Mouse (Mus musculus) kidney, embryonic 15.5 days (tissue): Measurements from ENCODE around the gene Chrna1. TPM values are rescaled to one million over a fixed set of nuclear protein-coding genes. Genes with fewer than 3 reads are reported as not detected.
"Not testable (repeated sequence)": the region's sequence is repeated elsewhere in the genome, so short reads cannot be mapped to it uniquely, and the experiment has no call there.

ENCODE experiments used
- ATAC-seq: fragments of 200-750 bp; cut with Nextera tagmentation; replicated peaks from 2 replicates; pipeline ENCODE4 v1.8.0; 2017; ENCODE audit warnings: moderate TSS enrichment; ENCODE audit not compliant: low FRiP score
- H3K27ac ChIP-seq: fragments of 300-500 bp; sonication (generic); 2 replicates; pipeline ENCODE4 v1.5.1; 2015; ENCODE audit warnings: mild to moderate bottlenecking, inconsistent platforms
- H3K27me3 ChIP-seq: fragments of 300-500 bp; sonication (generic); 2 replicates; pipeline ENCODE4 v1.6.1; 2015; ENCODE audit warnings: inconsistent platforms
- H3K36me3 ChIP-seq: fragments of 300-500 bp; sonication (generic); 2 replicates; pipeline ENCODE4 v1.6.1; 2015; ENCODE audit warnings: inconsistent platforms
- H3K4me1 ChIP-seq: fragments of 300-500 bp; sonication (generic); 2 replicates; pipeline ENCODE4 v1.6.1; 2015; ENCODE audit warnings: inconsistent platforms
- H3K4me2 ChIP-seq: fragments of 300-500 bp; sonication (generic); 2 replicates; pipeline ENCODE4 v1.6.1; 2015; ENCODE audit warnings: moderate library complexity, mild to moderate bottlenecking, inconsistent platforms
- H3K4me3 ChIP-seq: fragments of 300-500 bp; sonication (generic); replicated peaks from 2 replicates; pipeline ENCODE4 v1.5.1; 2015; ENCODE audit warnings: mild to moderate bottlenecking, inconsistent platforms
- H3K9ac ChIP-seq: fragments of 300-500 bp; sonication (generic); 2 replicates; pipeline ENCODE4 v1.6.1; 2015; ENCODE audit warnings: mild to moderate bottlenecking, inconsistent platforms
- H3K9me3 ChIP-seq: fragments of 300-500 bp; sonication (generic); replicated peaks from 2 replicates; pipeline ENCODE4 v1.6.1; 2016; ENCODE audit warnings: inconsistent platforms
- WGBS: fragments of 180-500 bp; shearing (Covaris S2); methylation state at CpG from one replicate; pipeline ENCODE4 v1.1.7; 2015; ENCODE audit warnings: mixed read lengths; 5-methylcytosine and 5-hydroxymethylcytosine counted together
- polyA plus RNA-seq: library from polyadenylated mRNA; unstranded; fragments of >200 nt; fragmentation: Nextera tagmentation; extraction: Ambion mirVana; gene quantifications from 2 replicates; pipeline ENCODE4 v1.2.1, GENCODE M21; 2015

The Chrna1 gene
- polyA plus RNA-seq, 1 experiment from 2014 or later = 1.3 TPM

DNA sequence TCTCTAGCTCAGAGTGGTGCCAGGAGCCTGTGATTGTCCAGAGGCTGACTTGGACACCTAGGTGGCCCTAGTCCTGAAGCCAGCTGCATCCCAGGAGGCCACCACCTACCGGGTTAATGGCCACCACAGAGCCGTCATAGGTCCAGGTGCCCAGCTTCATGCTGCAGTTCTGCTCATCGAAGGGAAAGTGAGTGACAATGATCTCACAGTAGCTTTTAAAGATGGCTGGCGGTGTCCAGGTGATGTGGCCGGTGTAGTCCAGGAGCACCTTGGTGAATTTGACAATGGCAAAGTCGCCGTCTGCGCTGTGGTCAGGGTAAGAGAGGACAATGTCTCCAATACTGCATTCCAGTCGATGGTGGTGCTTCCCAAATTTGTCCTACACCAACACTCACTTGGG, 8.8 kb downstream of the Chrna1 start:
- Histone ChIP-seq H3K4me1 (no peaks in the 10 kb centered on the region), H3K4me2 (no peak overlapping the region), H3K27me3 (0 out of 2 replicates have a peak, but pooled peaks cover 6% of the 10 kb centered on the region), H3K27ac (no peak overlapping the region), H3K36me3 (no peaks in the 10 kb centered on the region), H3K4me3 (no peak overlapping the region), H3K9ac (no peak overlapping the region), H3K9me3 (no peaks in the 10 kb centered on the region)
- WGBS = 93% methylated on average over 9 of the region's 9 CpGs
- no peak for ATAC-seq

DNA sequence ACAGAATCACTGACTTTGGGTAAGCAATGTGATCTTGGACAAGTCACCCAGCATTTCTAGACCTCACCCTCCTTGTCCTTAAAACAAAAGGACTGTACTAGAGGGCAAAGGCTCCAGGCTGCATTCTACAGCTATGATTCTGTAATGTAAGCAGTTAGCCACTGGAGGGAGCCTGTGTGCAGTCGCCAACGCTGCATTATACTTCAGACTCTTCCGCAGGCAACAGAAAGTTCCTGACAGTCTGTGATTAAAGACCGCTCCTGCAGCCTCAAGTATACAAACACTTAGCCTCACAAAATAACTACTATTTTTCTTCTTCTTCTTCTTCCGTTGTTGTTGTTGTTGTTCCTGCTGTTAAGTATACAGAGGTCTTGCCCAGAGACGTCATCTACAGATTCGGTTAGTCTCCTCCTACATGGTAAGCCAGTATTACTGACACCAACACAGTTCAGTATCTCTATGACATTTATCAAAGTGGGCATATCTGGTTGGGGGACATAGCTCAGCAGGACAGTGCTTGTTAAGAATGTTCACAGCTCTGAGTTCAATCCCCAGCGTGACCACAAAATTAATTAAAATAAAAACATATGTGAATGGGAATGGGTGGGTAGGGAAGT, 13.0 kb downstream of the Chrna1 start:
- Histone ChIP-seq H3K27me3 (0 out of 2 replicates have a peak, but pooled peaks cover 6% of the 10 kb centered on the region), H3K9ac (no peak overlapping the region), H3K4me2 (peak overlapping the region; percentile 41), H3K4me1 (peaks cover 5% of the 10 kb centered on the region), H3K9me3 (no peaks in the 10 kb centered on the region), H3K36me3 (no peaks in the 10 kb centered on the region), H3K4me3 (peak overlapping the region; percentile 16; the same call in 1 of the 2 replicates), H3K27ac (no peak overlapping the region)
- WGBS = 22% methylated on average over 8 of the region's 8 CpGs
- peak; percentile 34; the same call in 1 of the 2 replicates for ATAC-seq

DNA sequence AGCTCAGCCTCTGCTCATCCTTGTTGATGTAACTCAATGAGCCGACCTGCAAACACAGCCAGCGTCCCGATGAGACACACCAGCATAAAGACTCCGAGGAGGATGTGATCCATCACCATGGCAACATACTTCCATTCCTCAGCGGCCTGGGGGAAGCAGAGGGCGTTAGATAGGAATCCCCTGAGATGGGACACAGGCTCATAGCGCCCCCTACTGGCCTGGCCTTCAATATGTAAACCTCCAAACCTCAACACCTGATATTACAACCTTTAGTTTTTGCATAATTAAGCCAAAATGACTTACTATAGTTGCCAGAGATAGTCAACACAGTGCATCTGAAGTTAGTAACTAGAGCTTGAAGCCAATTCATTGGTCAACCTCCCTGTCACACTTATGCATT, 14.0 kb downstream of the Chrna1 start:
- no peak overlapping the region for H3K4me2 ChIP-seq
- peaks cover 15% of the 10 kb centered on the region for H3K4me1 ChIP-seq
- H3K27ac ChIP-seq = no peak overlapping the region
- 12% methylated on average over 7 of the region's 7 CpGs for WGBS
- ATAC-seq = no peak
- no peak overlapping the region for H3K4me3 ChIP-seq
- H3K36me3 ChIP-seq = no peaks in the 10 kb centered on the region
- H3K9ac ChIP-seq = no peak overlapping the region
- no peaks in the 10 kb centered on the region for H3K9me3 ChIP-seq
- 0 out of 2 replicates have a peak, but pooled peaks cover 6% of the 10 kb centered on the region for H3K27me3 ChIP-seq

DNA sequence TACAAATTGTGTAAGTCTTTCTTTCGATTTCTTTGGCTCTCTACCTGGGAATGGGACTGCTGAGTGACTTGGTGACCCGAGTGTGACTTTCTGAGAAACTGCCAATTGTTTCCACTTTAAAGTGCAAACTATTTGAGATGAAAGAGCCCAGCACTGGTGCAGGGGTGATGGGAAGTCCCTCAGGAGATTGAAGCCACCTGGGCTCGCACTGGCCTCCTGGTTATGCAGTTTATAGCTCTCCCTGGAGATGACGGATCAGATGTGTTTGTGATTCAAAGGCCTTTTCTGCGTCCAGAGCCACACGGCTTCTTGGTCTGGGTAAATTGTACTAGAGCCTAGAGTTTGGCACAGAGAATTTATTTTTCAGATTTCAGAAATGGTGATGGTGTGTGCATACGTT, 16.4 kb downstream of the Chrna1 start:
- peaks cover 21% of the 10 kb centered on the region for H3K4me1 ChIP-seq
- no peak overlapping the region for H3K4me3 ChIP-seq
- no peak for ATAC-seq
- 0 out of 2 replicates have a peak, but pooled peaks cover 6% of the 10 kb centered on the region for H3K27me3 ChIP-seq
- H3K36me3 ChIP-seq = no peaks in the 10 kb centered on the region
- H3K9me3 ChIP-seq = no peaks in the 10 kb centered on the region
- H3K27ac ChIP-seq = no peak overlapping the region
- no peak overlapping the region for H3K4me2 ChIP-seq
- no peak overlapping the region for H3K9ac ChIP-seq
- WGBS = 35% methylated on average over 7 of the region's 7 CpGs

DNA sequence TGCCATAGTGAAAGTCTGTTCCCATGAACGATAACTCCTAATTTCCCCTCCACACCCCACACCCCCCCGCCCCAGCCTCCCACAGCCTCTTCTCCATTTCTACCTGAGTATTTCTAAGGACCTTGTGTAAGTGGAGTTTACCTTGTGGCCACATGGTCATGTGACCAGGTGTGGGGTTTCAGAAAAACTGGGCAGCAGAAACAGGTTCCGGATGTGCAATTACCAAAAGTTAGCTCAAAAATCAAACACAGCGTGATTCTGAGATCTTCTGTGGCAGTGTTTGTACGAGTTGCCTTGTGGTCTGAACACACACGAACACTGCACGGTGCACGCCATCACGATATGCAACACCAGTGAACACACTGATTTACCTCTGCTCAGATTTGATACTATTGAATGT, 17.5 kb downstream of the Chrna1 start:
- no peaks in the 10 kb centered on the region for H3K9me3 ChIP-seq
- H3K4me1 ChIP-seq = peaks cover 21% of the 10 kb centered on the region
- H3K27ac ChIP-seq = no peak overlapping the region
- no peak overlapping the region for H3K4me2 ChIP-seq
- H3K9ac ChIP-seq = no peak overlapping the region
- no peak for ATAC-seq
- no peaks in the 10 kb centered on the region for H3K27me3 ChIP-seq
- H3K4me3 ChIP-seq = no peak overlapping the region
- WGBS = 74% methylated on average over 9 of the region's 9 CpGs
- no peaks in the 10 kb centered on the region for H3K36me3 ChIP-seq

DNA sequence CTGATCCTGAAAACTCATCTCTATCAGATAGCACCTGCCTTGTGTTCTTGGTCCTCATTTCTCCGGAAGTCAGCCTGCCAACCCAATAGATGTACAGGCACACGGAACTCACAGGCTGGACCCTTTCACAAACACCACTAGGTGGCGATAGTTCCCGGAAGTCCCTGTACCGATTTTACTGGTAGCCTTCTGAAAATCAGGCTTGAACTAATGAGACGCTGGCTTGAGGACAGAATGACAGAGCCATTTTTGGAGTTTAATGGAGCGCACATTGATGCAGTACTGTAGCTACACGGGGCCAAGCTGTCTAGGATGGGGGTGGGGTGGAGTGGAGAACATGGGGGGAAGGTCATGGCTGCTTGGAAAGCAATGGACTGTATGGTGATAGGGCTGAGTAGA, 18.5 kb downstream of the Chrna1 start:
- Histone ChIP-seq H3K27ac (no peak overlapping the region), H3K9me3 (no peaks in the 10 kb centered on the region), H3K36me3 (no peaks in the 10 kb centered on the region), H3K4me3 (peak overlapping the region; percentile 45), H3K9ac (no peak overlapping the region), H3K4me1 (peaks cover 21% of the 10 kb centered on the region), H3K4me2 (peak overlapping the region; percentile 77), H3K27me3 (no peaks in the 10 kb centered on the region)
- WGBS = 8% methylated on average over 8 of the region's 8 CpGs
- peak; percentile 60; the same call in 1 of the 2 replicates for ATAC-seq

DNA sequence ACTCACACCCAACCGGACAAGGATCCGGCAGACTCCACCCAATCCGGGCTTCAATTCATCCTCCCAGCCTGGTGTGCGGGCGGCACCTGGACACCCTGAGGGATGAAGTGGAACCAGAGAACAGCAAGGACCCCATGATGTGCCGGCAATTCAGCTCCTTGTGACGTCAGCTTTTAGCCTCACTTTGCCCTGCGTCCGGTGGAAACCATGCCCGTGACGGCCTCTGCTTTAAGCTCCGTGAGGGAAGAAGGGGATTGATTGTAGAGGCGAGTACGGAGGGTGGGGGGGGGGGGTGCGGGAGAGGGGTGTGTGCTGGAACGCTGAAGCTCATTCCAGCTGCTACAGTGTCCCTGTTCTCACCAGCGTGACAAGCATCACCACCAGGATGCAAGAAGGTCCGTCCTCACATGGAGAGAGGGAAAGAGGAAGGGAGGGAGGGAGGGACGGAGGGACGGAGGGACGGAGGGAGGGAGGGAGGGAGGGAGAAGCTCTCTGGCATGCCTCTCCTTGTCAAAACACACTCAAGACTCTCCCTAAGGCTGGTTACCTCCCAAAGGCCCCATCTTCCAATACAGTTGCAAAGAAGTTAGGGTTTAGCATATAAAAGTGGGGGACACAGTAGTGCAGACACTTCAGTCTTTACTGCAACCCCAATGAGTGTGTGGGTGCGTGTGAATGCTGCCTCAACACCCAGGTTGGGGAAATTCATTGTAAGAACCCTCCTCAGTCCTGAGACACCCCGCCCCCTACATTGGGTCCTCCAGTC, 19.1 kb downstream of the Chrna1 start:
- WGBS = 2% methylated on average over 23 of the region's 23 CpGs
- Histone ChIP-seq H3K4me3 (peak overlapping the region; percentile 45), H3K4me1 (peaks cover 21% of the 10 kb centered on the region), H3K36me3 (no peaks in the 10 kb centered on the region), H3K9ac (0 out of 2 replicates have a peak overlapping the region, but pooled peaks have one; percentile 7), H3K27ac (no peak overlapping the region), H3K27me3 (no peaks in the 10 kb centered on the region), H3K9me3 (no peaks in the 10 kb centered on the region), H3K4me2 (peak overlapping the region; percentile 77)
- ATAC-seq = peak; percentile 50

DNA sequence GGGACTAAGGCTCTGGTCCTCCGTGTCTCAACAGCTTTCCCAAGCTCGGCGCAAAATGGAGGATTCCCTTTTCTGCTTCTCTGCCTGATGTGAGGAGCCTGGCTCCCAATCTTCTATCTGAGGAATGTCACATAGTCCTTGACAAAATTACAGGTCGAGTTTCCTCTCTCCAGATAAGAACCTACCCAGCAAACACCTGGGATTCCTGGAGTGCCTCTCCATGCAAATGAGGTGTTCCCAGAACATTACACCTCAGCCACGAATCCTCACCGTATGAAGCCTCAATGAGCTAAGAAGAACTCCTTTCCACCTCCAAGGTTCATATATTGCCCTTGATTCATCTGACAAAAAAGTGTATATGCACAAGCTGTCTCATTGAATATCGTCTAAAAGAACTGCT, 19.7 kb downstream of the Chrna1 start:
- Histone ChIP-seq H3K4me3 (peak overlapping the region; percentile 45), H3K36me3 (no peaks in the 10 kb centered on the region), H3K27me3 (no peaks in the 10 kb centered on the region), H3K9ac (0 out of 2 replicates have a peak overlapping the region, but pooled peaks have one; percentile 7), H3K9me3 (no peaks in the 10 kb centered on the region), H3K4me1 (peaks cover 21% of the 10 kb centered on the region), H3K4me2 (peak overlapping the region; percentile 77), H3K27ac (no peak overlapping the region)
- 47% methylated on average over 7 of the region's 7 CpGs for WGBS
- no peak for ATAC-seq

DNA sequence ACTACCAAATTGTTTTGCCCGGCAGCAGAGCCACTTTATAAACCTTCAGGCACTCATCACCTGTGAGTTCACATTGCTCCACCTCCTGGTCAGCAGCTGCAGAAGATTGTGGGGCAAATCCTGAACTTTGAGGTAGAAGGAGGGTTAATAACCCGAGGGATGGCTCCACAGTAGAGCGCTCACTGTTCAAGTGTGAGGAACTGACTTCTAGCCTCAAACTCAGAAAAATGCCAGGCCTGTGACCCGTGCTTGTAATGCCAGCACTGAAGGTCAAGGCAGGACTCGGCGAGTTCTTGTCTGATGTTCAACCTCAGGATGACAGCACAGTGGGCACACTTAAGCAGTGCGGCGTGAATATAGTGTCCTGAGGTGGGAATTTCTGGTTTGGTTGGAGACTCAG, 22.2 kb downstream of the Chrna1 start:
- Histone ChIP-seq H3K4me2 (no peak overlapping the region), H3K9me3 (no peaks in the 10 kb centered on the region), H3K4me1 (peaks cover 16% of the 10 kb centered on the region), H3K27ac (no peak overlapping the region), H3K9ac (no peak overlapping the region), H3K36me3 (no peaks in the 10 kb centered on the region), H3K4me3 (no peak overlapping the region), H3K27me3 (no peaks in the 10 kb centered on the region)
- 62% methylated on average over 8 of the region's 8 CpGs for WGBS
- ATAC-seq = no peak

DNA sequence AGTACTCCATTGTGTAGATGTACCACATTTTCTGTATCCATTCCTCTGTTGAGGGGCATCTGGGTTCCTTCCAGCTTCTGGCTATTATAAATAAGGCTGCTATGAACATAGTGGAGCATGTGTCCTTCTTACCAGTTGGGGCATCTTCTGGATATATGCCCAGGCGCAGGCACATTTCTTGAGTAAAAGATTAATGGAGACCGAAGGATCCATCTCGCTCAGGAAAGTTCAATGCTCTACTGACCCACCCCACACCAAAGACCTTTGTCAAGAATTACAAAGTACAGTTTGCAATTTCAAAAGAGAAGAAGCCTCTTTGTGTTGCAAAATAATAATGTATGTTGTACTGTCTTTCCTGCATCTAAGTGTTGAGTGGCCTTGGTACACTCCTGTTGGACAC, 23.1 kb downstream of the Chrna1 start:
- H3K4me2 ChIP-seq, ATAC-seq, H3K9ac ChIP-seq, H3K36me3 ChIP-seq, H3K9me3 ChIP-seq, H3K4me3 ChIP-seq, H3K27ac ChIP-seq, H3K27me3 ChIP-seq: not testable (repeated sequence)
- H3K4me1 ChIP-seq = peaks cover 15% of the 10 kb centered on the region
- WGBS = over 99% methylated on average over 3 of the region's 3 CpGs

DNA sequence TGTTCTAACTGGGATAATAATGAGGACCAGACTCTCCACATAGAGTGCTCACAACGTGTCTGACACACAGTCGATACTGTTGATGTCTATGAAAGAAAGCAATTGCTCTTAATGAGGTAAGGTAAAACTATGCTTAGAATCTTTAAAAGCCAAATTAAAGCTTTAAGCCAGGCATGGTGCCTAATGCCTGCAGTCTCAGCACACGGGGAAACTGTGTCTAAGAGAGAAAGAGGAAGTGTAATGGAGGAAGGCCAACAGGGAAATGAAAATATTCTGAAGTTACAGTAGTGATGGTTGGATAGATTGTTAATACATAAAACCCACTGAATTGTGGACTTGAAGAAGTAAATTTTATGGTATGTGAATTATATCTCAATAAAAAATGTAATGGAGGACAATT, 25.7 kb downstream of the Chrna1 start:
- Histone ChIP-seq H3K36me3 (no peaks in the 10 kb centered on the region), H3K4me1 (no peaks in the 10 kb centered on the region), H3K9me3 (no peaks in the 10 kb centered on the region), H3K27me3 (no peaks in the 10 kb centered on the region), H3K4me3 (no peak overlapping the region), H3K9ac (no peak overlapping the region), H3K4me2 (no peak overlapping the region), H3K27ac (no peak overlapping the region)
- ATAC-seq = no peak
- WGBS = 72% methylated on average over 3 of the region's 3 CpGs

DNA sequence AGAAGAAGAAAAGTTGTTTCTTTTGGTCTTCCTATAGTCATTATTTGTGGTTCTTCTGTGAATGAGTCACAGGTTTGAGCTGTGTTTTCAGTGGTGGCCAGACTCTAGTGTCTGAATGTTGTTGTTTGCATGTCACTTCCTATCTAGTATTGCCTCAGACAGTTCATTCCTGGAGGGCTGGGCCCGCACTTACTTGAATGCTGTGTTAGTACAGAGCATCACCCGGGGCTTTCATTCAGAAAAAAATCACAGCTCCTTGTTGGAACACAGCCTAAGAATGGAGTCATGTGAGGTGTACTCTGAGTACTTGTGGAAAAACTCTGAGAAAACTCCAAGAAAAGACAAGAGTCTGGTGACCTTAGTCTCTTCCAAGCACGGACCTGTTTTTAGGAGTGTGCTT, 27.2 kb downstream of the Chrna1 start:
- no peaks in the 10 kb centered on the region for H3K27me3 ChIP-seq

More for the DNA sequence above, 27.2 kb downstream of the Chrna1 start:
- WGBS = 68% methylated on average over 3 of the region's 3 CpGs
- no peak overlapping the region for H3K9ac ChIP-seq
- no peak overlapping the region for H3K4me2 ChIP-seq
- no peaks in the 10 kb centered on the region for H3K36me3 ChIP-seq
- no peaks in the 10 kb centered on the region for H3K4me1 ChIP-seq
- H3K4me3 ChIP-seq = no peak overlapping the region
- H3K9me3 ChIP-seq = no peaks in the 10 kb centered on the region
- no peak overlapping the region for H3K27ac ChIP-seq
- ATAC-seq = no peak
